Mouse (Mus musculus): Measurements from ENCODE around the gene Ccdc24. TPM values are rescaled to one million over a fixed set of nuclear protein-coding genes. Genes with fewer than 3 reads are reported as not detected.

The Ccdc24 gene
- total and polyA plus RNA-seq, 2 experiments from 2014 or later = 0.27 to 1.4 TPM

DNA sequence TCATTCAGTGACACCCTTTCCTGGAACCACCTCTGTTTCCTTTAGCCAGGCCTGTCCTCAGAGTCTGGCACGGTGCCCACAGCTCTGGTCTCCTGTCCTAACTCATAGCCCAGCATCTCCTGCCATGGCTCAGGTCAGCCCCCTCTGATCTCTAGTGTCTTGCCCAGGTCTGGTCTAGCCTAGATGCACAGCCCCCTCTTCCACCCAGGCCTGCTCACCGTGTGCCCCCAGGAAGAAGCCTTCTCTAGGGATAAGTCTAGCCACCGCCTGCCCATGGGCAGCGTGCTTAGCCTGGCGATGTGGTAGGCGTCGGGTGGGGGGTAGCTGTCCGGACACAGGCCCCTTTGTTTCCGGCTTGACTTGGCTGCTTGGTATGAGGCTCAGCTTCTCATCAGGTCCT lies 17.2 kb downstream of the Ccdc24 start:
- no peaks in the 10 kb centered on the region for H3K4me1 ChIP-seq (ENCODE audit: control insufficient read depth, insufficient read depth)
- 79% methylated on average over 9 of the region's 9 CpGs for WGBS
- ATAC-seq (ENCODE audit: insufficient read depth, low read depth) (no peak), DNase-seq (ENCODE audit: low spot score) (no peak)
- TF ChIP-seq EP300 (IDR thresholded peaks at IDR 0.05; ENCODE audit: low read depth) (no peak), CTCF (IDR thresholded peaks at IDR 0.05; ENCODE audit: low read depth) (no peak)
- H3K4me2 ChIP-seq (ENCODE audit: low read depth, low read length) = no peak overlapping the region
- no peaks in the 10 kb centered on the region for H3K9me3 ChIP-seq (replicated peaks; ENCODE audit: control insufficient read depth, low read length)
- H3K27ac ChIP-seq (ENCODE audit: low read depth) = no peak overlapping the region
- no peaks in the 10 kb centered on the region for H3K36me3 ChIP-seq (replicated peaks; ENCODE audit: control insufficient read depth, insufficient read depth, low read length)
- no peak overlapping the region for H3K9ac ChIP-seq (replicated peaks; ENCODE audit: low read depth, low read length)
- no peak overlapping the region for H3K4me3 ChIP-seq (ENCODE audit: low read depth, low read length)
- H3K27me3 ChIP-seq (ENCODE audit: control insufficient read depth, insufficient read depth, low read length) = no peaks in the 10 kb centered on the region

DNA sequence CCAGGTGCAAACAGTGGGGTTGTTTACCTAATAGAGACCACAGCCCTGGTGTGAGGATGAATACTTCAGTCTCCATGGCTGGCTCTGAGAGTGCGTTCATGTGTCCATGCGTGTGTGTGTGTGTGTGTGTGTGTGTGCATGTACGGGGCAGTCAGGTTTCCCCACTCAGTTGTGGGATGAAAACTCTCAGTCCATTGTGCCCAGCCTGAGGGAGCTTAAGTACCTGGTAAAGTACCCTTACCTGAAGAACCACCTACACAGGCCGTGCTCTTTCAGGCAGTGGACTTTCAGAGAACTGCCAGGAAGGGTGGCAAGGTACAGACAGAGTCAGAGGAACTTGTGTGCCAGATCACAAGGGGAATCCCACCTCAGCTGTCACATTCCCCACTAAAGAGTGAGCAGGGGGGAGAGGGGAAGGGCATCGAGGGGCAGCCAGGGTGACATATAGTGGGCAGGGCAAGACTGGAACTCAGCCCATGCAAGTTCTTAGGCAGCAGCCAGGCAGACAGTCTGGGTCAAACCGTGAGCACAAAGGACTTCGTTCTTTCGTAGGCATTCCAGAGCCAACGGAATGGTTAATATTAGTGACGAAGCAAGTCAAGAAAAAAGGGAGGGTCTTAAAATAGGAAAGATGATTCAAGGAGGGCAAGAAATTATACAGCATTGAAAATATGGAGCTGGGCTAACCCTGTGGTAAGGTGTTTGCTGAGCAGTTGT lies 20.0 kb downstream of the Ccdc24 start:
- ATAC-seq (ENCODE audit: insufficient read depth, low read depth) = no peak
- H3K9ac ChIP-seq (replicated peaks; ENCODE audit: low read depth, low read length) = no peak overlapping the region

DNA sequence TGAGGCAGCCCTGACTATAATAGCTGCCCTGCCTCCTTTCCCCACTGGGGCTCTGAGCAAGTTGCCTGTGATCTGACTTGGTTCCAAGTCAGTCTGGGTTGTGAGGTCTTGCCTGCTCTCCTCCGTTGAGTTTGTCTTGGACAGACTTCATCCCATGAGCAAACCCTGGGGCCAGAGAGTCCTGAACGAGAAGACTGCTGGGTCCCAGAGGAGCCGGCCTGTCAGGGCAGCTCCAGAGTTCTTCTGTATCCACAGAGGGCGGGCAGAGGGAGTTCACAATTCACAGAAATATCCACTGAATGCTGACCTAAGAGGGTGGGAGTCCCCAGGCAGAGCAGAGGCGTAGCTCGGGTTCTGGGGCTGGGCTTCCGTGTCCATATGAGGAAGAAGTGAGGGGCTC lies 21.5 kb downstream of the Ccdc24 start:
- H3K36me3 ChIP-seq (replicated peaks; ENCODE audit: control insufficient read depth, insufficient read depth, low read length) = no peaks in the 10 kb centered on the region
- no peak overlapping the region for H3K4me2 ChIP-seq (ENCODE audit: low read depth, low read length)
- H3K9me3 ChIP-seq (replicated peaks; ENCODE audit: control insufficient read depth, low read length) = no peaks in the 10 kb centered on the region
- H3K9ac ChIP-seq (replicated peaks; ENCODE audit: low read depth, low read length) = no peak overlapping the region
- H3K4me3 ChIP-seq (ENCODE audit: low read depth, low read length) = no peak overlapping the region
- no peak for TF ChIP-seq CTCF (IDR thresholded peaks at IDR 0.05; ENCODE audit: low read depth)
- no peak for TF ChIP-seq EP300 (IDR thresholded peaks at IDR 0.05; ENCODE audit: low read depth)
- H3K27ac ChIP-seq (ENCODE audit: low read depth) = no peak overlapping the region
- WGBS = 62% methylated on average over 7 of the region's 7 CpGs
- H3K27me3 ChIP-seq (ENCODE audit: control insufficient read depth, insufficient read depth, low read length) = no peaks in the 10 kb centered on the region
- H3K4me1 ChIP-seq (ENCODE audit: control insufficient read depth, insufficient read depth) = no peaks in the 10 kb centered on the region
- ATAC-seq (ENCODE audit: insufficient read depth, low read depth) = no peak
- DNase-seq (ENCODE audit: low spot score) = no peak

More for the DNA sequence above, 20.0 kb downstream of the Ccdc24 start:
- WGBS = 75% methylated on average over 10 of the region's 10 CpGs
- DNase-seq (ENCODE audit: low spot score) = no peak
- no peak overlapping the region for H3K27ac ChIP-seq (ENCODE audit: low read depth)
- no peaks in the 10 kb centered on the region for H3K36me3 ChIP-seq (replicated peaks; ENCODE audit: control insufficient read depth, insufficient read depth, low read length)
- no peak overlapping the region for H3K4me2 ChIP-seq (ENCODE audit: low read depth, low read length)
- no peak for TF ChIP-seq CTCF (IDR thresholded peaks at IDR 0.05; ENCODE audit: low read depth)
- TF ChIP-seq EP300 (IDR thresholded peaks at IDR 0.05; ENCODE audit: low read depth) = no peak
- no peaks in the 10 kb centered on the region for H3K9me3 ChIP-seq (replicated peaks; ENCODE audit: control insufficient read depth, low read length)
- H3K27me3 ChIP-seq (ENCODE audit: control insufficient read depth, insufficient read depth, low read length) = no peaks in the 10 kb centered on the region
- H3K4me1 ChIP-seq (ENCODE audit: control insufficient read depth, insufficient read depth) = no peaks in the 10 kb centered on the region
- no peak overlapping the region for H3K4me3 ChIP-seq (ENCODE audit: low read depth, low read length)

DNA sequence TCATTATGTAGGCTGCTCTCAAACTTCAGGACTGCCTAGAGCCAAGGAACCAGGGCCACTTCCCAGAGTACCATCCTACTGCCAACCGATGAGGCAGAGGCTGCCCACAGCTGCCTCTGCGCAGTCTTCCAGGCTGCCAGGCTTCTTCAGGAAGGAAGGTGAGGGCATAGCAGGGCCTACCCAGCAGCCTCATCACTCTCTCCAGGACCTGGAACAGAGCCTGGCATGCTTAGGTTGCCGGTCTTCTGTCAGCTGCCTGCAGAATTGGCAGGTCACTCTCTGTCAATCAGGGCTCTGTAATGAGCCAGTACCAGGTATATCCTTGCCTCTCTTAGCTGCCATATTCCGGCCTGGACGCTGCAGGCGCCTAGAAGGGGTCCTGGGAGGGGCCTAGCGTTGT lies 22.2 kb downstream of the Ccdc24 start:
- H3K9ac ChIP-seq (replicated peaks; ENCODE audit: low read depth, low read length) = no peak overlapping the region
- WGBS = 72% methylated on average over 7 of the region's 7 CpGs
- no peak overlapping the region for H3K4me2 ChIP-seq (ENCODE audit: low read depth, low read length)
- H3K27ac ChIP-seq (ENCODE audit: low read depth) = no peak overlapping the region
- no peak for TF ChIP-seq CTCF (IDR thresholded peaks at IDR 0.05; ENCODE audit: low read depth)
- no peak for TF ChIP-seq EP300 (IDR thresholded peaks at IDR 0.05; ENCODE audit: low read depth)
- ATAC-seq (ENCODE audit: insufficient read depth, low read depth) = no peak
- no peaks in the 10 kb centered on the region for H3K36me3 ChIP-seq (replicated peaks; ENCODE audit: control insufficient read depth, insufficient read depth, low read length)
- no peak overlapping the region for H3K4me3 ChIP-seq (ENCODE audit: low read depth, low read length)
- DNase-seq (ENCODE audit: low spot score) = no peak
- H3K4me1 ChIP-seq (ENCODE audit: control insufficient read depth, insufficient read depth) = no peaks in the 10 kb centered on the region
- H3K9me3 ChIP-seq (replicated peaks; ENCODE audit: control insufficient read depth, low read length) = no peaks in the 10 kb centered on the region
- no peaks in the 10 kb centered on the region for H3K27me3 ChIP-seq (ENCODE audit: control insufficient read depth, insufficient read depth, low read length)

DNA sequence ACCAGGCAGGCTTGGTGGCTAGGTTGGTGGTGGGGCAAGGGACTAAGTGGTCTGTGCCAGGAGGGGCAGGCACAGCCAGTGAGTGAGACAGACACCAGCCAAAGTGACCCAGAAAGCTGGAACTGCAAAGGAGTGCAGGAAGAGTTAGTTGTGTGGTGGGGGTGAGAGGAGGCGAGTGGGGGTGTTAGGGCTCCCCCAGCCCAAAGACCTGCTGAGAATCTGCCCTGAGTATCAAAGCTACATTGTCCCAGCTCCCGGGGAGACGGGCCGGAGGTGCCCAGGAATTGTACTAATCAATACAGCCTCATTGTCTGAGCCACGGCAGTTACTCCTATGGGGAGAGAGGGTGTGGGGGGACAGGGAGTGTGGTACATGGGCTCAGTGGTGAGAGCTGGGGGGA lies 22.9 kb downstream of the Ccdc24 start:
- Histone ChIP-seq H3K27ac (ENCODE audit: low read depth) (no peak overlapping the region), H3K36me3 (replicated peaks; ENCODE audit: control insufficient read depth, insufficient read depth, low read length) (no peaks in the 10 kb centered on the region), H3K4me3 (ENCODE audit: low read depth, low read length) (no peak overlapping the region), H3K9me3 (replicated peaks; ENCODE audit: control insufficient read depth, low read length) (no peaks in the 10 kb centered on the region), H3K9ac (replicated peaks; ENCODE audit: low read depth, low read length) (no peak overlapping the region), H3K27me3 (ENCODE audit: control insufficient read depth, insufficient read depth, low read length) (no peaks in the 10 kb centered on the region), H3K4me2 (ENCODE audit: low read depth, low read length) (no peak overlapping the region), H3K4me1 (ENCODE audit: control insufficient read depth, insufficient read depth) (no peaks in the 10 kb centered on the region)
- TF ChIP-seq CTCF (IDR thresholded peaks at IDR 0.05; ENCODE audit: low read depth) (no peak), EP300 (IDR thresholded peaks at IDR 0.05; ENCODE audit: low read depth) (no peak)
- WGBS = 75% methylated on average over 5 of the region's 5 CpGs
- ATAC-seq (ENCODE audit: insufficient read depth, low read depth) = no peak
- no peak for DNase-seq (ENCODE audit: low spot score)

DNA sequence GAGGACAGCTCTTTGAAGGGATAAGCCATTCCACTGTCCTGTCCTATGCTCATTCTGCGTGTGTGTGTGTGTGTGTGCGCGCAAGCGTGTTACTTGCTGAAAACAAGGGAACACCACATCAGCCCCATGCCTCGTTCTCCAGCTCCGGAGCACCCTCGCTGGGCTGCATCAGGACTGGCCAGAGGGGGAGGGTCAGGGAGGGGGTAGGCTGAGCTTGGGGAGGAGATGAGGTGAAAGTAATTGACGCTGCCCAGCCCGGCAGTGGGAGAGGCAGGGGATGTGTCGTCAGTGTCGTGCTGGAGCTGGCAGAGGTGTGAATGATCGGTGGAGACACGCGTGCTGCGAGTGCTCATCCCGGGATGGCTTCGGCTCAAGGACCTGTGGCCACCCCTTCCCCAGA lies 23.3 kb downstream of the Ccdc24 start:
- Histone ChIP-seq H3K9me3 (replicated peaks; ENCODE audit: control insufficient read depth, low read length) (no peaks in the 10 kb centered on the region), H3K27me3 (ENCODE audit: control insufficient read depth, insufficient read depth, low read length) (no peaks in the 10 kb centered on the region), H3K4me1 (ENCODE audit: control insufficient read depth, insufficient read depth) (no peaks in the 10 kb centered on the region), H3K4me3 (ENCODE audit: low read depth, low read length) (no peak overlapping the region), H3K36me3 (replicated peaks; ENCODE audit: control insufficient read depth, insufficient read depth, low read length) (no peaks in the 10 kb centered on the region), H3K4me2 (ENCODE audit: low read depth, low read length) (no peak overlapping the region), H3K27ac (ENCODE audit: low read depth) (no peak overlapping the region), H3K9ac (replicated peaks; ENCODE audit: low read depth, low read length) (no peak overlapping the region)
- TF ChIP-seq CTCF (IDR thresholded peaks at IDR 0.05; ENCODE audit: low read depth) = no peak
- TF ChIP-seq EP300 (IDR thresholded peaks at IDR 0.05; ENCODE audit: low read depth) = no peak
- 58% methylated on average over 17 of the region's 17 CpGs for WGBS
- ATAC-seq (ENCODE audit: insufficient read depth, low read depth) (no peak), DNase-seq (ENCODE audit: low spot score) (no peak)
